Mouse (Mus musculus): ENCODE data around the gene Nxph3.

- TF ChIP-seq CTCF (IDR thresholded peaks at IDR 0.05) (no peak), EP300 (IDR thresholded peaks at IDR 0.05) (no peak)
These were observed 2.8 kb upstream of the Nxph3 start for GRCm38 (mm10) chr11:95517162-95517561.
